Mouse (Mus musculus): Measurements from ENCODE around the gene Cacng8. TPM values are rescaled to one million over a fixed set of nuclear protein-coding genes. Genes with fewer than 3 reads are reported as not detected.
A peak's percentile ranks its signal among the peaks of the same experiment; 100 is the strongest.

Cacng8 gene
- polyA plus RNA-seq, 1 experiment from 2014 or later: 17.3 TPM

GRCm38 (mm10) chr7:3437941-3438340 lies 47.5 kb downstream of the Cacng8 start:
- no peak for ATAC-seq
- no peak overlapping the region for H3K9ac ChIP-seq (ENCODE audit: low read depth, low read length)
- no peak overlapping the region for H3K27ac ChIP-seq (ENCODE audit: low read length)
- no peaks in the 10 kb centered on the region for H3K9me3 ChIP-seq (replicated peaks; ENCODE audit: control insufficient read depth, low read length, poor library complexity, severe bottlenecking)
- WGBS: 46% methylated on average over 5 of the region's 5 CpGs
- H3K4me2 ChIP-seq (ENCODE audit: low read length): no peak overlapping the region
- no peaks in the 10 kb centered on the region for H3K36me3 ChIP-seq (ENCODE audit: control insufficient read depth, insufficient read depth, low read length)
- no peaks in the 10 kb centered on the region for H3K27me3 ChIP-seq (ENCODE audit: control insufficient read depth, insufficient read depth, low read depth, low read length)
- no peak overlapping the region for H3K4me3 ChIP-seq (ENCODE audit: low read depth, low read length)
- no peaks in the 10 kb centered on the region; the same call in 1 of the 2 replicates for H3K4me1 ChIP-seq (ENCODE audit: control insufficient read depth, insufficient read depth, low read length)

- ATAC-seq: no peak
- Histone ChIP-seq H3K27ac (ENCODE audit: low read length) (no peak overlapping the region), H3K4me3 (ENCODE audit: low read depth, low read length) (no peak overlapping the region), H3K4me2 (ENCODE audit: low read length) (no peak overlapping the region), H3K9me3 (replicated peaks; ENCODE audit: control insufficient read depth, low read length, poor library complexity, severe bottlenecking) (no peaks in the 10 kb centered on the region), H3K36me3 (ENCODE audit: control insufficient read depth, insufficient read depth, low read length) (no peaks in the 10 kb centered on the region), H3K27me3 (ENCODE audit: control insufficient read depth, insufficient read depth, low read depth, low read length) (no peaks in the 10 kb centered on the region), H3K9ac (ENCODE audit: low read depth, low read length) (no peak overlapping the region), H3K4me1 (ENCODE audit: control insufficient read depth, insufficient read depth, low read length) (no peaks in the 10 kb centered on the region; the same call in 1 of the 2 replicates)
- 88% methylated on average over 11 of the region's 11 CpGs for WGBS
Measured at GRCm38 (mm10) chr7:3439984-3440383, 49.5 kb downstream of the Cacng8 start.

- H3K27ac ChIP-seq (ENCODE audit: low read length): no peak overlapping the region
Measured at GRCm38 (mm10) chr7:3440526-3440925, 50.0 kb downstream of the Cacng8 start.

GRCm38 (mm10) chr7:3442476-3443062 lies 52.1 kb downstream of the Cacng8 start:
- WGBS: 84% methylated on average over 10 of the region's 10 CpGs
- no peak for ATAC-seq
- H3K27me3 ChIP-seq (ENCODE audit: control insufficient read depth, insufficient read depth, low read depth, low read length): no peaks in the 10 kb centered on the region
- no peak overlapping the region for H3K4me3 ChIP-seq (ENCODE audit: low read depth, low read length)
- no peak overlapping the region for H3K27ac ChIP-seq (ENCODE audit: low read length)
- no peaks in the 10 kb centered on the region; the same call in 1 of the 2 replicates for H3K4me1 ChIP-seq (ENCODE audit: control insufficient read depth, insufficient read depth, low read length)
- no peaks in the 10 kb centered on the region for H3K36me3 ChIP-seq (ENCODE audit: control insufficient read depth, insufficient read depth, low read length)
- no peaks in the 10 kb centered on the region for H3K9me3 ChIP-seq (replicated peaks; ENCODE audit: control insufficient read depth, low read length, poor library complexity, severe bottlenecking)
- H3K9ac ChIP-seq (ENCODE audit: low read depth, low read length): no peak overlapping the region
- no peak overlapping the region for H3K4me2 ChIP-seq (ENCODE audit: low read length)

More at GRCm38 (mm10) chr7:3440526-3440925, 50.0 kb downstream of the Cacng8 start:
- ATAC-seq: no peak
- Histone ChIP-seq H3K27me3 (ENCODE audit: control insufficient read depth, insufficient read depth, low read depth, low read length) (no peaks in the 10 kb centered on the region), H3K9ac (ENCODE audit: low read depth, low read length) (no peak overlapping the region), H3K9me3 (replicated peaks; ENCODE audit: control insufficient read depth, low read length, poor library complexity, severe bottlenecking) (no peaks in the 10 kb centered on the region), H3K4me2 (ENCODE audit: low read length) (no peak overlapping the region), H3K4me1 (ENCODE audit: control insufficient read depth, insufficient read depth, low read length) (no peaks in the 10 kb centered on the region; the same call in 1 of the 2 replicates), H3K36me3 (ENCODE audit: control insufficient read depth, insufficient read depth, low read length) (no peaks in the 10 kb centered on the region), H3K4me3 (ENCODE audit: low read depth, low read length) (no peak overlapping the region)
- 52% methylated on average over 8 of the region's 8 CpGs for WGBS

GRCm38 (mm10) chr7:3444678-3445077 lies 54.2 kb downstream of the Cacng8 start:
- Histone ChIP-seq H3K4me2 (ENCODE audit: low read length) (no peak overlapping the region), H3K27me3 (ENCODE audit: control insufficient read depth, insufficient read depth, low read depth, low read length) (no peaks in the 10 kb centered on the region), H3K4me3 (ENCODE audit: low read depth, low read length) (no peak overlapping the region), H3K27ac (ENCODE audit: low read length) (no peak overlapping the region), H3K4me1 (ENCODE audit: control insufficient read depth, insufficient read depth, low read length) (no peaks in the 10 kb centered on the region), H3K36me3 (ENCODE audit: control insufficient read depth, insufficient read depth, low read length) (no peaks in the 10 kb centered on the region), H3K9me3 (replicated peaks; ENCODE audit: control insufficient read depth, low read length, poor library complexity, severe bottlenecking) (no peaks in the 10 kb centered on the region), H3K9ac (ENCODE audit: low read depth, low read length) (no peak overlapping the region)
- 86% methylated on average over 3 of the region's 3 CpGs for WGBS
- no peak for ATAC-seq

- Histone ChIP-seq H3K4me2 (ENCODE audit: low read length) (no peak overlapping the region), H3K9ac (ENCODE audit: low read depth, low read length) (no peak overlapping the region)
- 86% methylated on average over 3 of the region's 3 CpGs for WGBS
Measured at GRCm38 (mm10) chr7:3446584-3446983, 56.1 kb downstream of the Cacng8 start.

GRCm38 (mm10) chr7:3447026-3447425 lies 56.5 kb downstream of the Cacng8 start:
- no peak overlapping the region for H3K27ac ChIP-seq (ENCODE audit: low read length)
- no peak overlapping the region for H3K9ac ChIP-seq (ENCODE audit: low read depth, low read length)
- no peaks in the 10 kb centered on the region for H3K4me1 ChIP-seq (ENCODE audit: control insufficient read depth, insufficient read depth, low read length)
- no peak overlapping the region for H3K4me3 ChIP-seq (ENCODE audit: low read depth, low read length)
- no peaks in the 10 kb centered on the region for H3K9me3 ChIP-seq (replicated peaks; ENCODE audit: control insufficient read depth, low read length, poor library complexity, severe bottlenecking)
- H3K27me3 ChIP-seq (ENCODE audit: control insufficient read depth, insufficient read depth, low read depth, low read length): no peaks in the 10 kb centered on the region
- 75% methylated on average over 4 of the region's 4 CpGs for WGBS
- no peak overlapping the region for H3K4me2 ChIP-seq (ENCODE audit: low read length)
- H3K36me3 ChIP-seq (ENCODE audit: control insufficient read depth, insufficient read depth, low read length): no peaks in the 10 kb centered on the region
- no peak for ATAC-seq

More at GRCm38 (mm10) chr7:3446584-3446983, 56.1 kb downstream of the Cacng8 start:
- Histone ChIP-seq H3K4me1 (ENCODE audit: control insufficient read depth, insufficient read depth, low read length) (no peaks in the 10 kb centered on the region), H3K27ac (ENCODE audit: low read length) (no peak overlapping the region), H3K9me3 (replicated peaks; ENCODE audit: control insufficient read depth, low read length, poor library complexity, severe bottlenecking) (no peaks in the 10 kb centered on the region), H3K36me3 (ENCODE audit: control insufficient read depth, insufficient read depth, low read length) (no peaks in the 10 kb centered on the region), H3K27me3 (ENCODE audit: control insufficient read depth, insufficient read depth, low read depth, low read length) (no peaks in the 10 kb centered on the region), H3K4me3 (ENCODE audit: low read depth, low read length) (no peak overlapping the region)
- ATAC-seq: no peak

- peak; percentile 77 for ATAC-seq
- no peaks in the 10 kb centered on the region for H3K9me3 ChIP-seq (replicated peaks; ENCODE audit: control insufficient read depth, low read length, poor library complexity, severe bottlenecking)
- no peak overlapping the region for H3K9ac ChIP-seq (ENCODE audit: low read depth, low read length)
- 23% methylated on average over 15 of the region's 15 CpGs for WGBS
- no peaks in the 10 kb centered on the region for H3K36me3 ChIP-seq (ENCODE audit: control insufficient read depth, insufficient read depth, low read length)
- no peaks in the 10 kb centered on the region for H3K27me3 ChIP-seq (ENCODE audit: control insufficient read depth, insufficient read depth, low read depth, low read length)
- no peak overlapping the region for H3K4me2 ChIP-seq (ENCODE audit: low read length)
- no peak overlapping the region for H3K4me3 ChIP-seq (ENCODE audit: low read depth, low read length)
- H3K27ac ChIP-seq (ENCODE audit: low read length): no peak overlapping the region
- H3K4me1 ChIP-seq (ENCODE audit: control insufficient read depth, insufficient read depth, low read length): no peaks in the 10 kb centered on the region
Measured at GRCm38 (mm10) chr7:3448737-3449454, 58.4 kb downstream of the Cacng8 start.

- Histone ChIP-seq H3K4me2 (ENCODE audit: low read length) (no peak overlapping the region), H3K4me3 (ENCODE audit: low read depth, low read length) (no peak overlapping the region), H3K4me1 (ENCODE audit: control insufficient read depth, insufficient read depth, low read length) (no peaks in the 10 kb centered on the region), H3K27me3 (ENCODE audit: control insufficient read depth, insufficient read depth, low read depth, low read length) (no peaks in the 10 kb centered on the region), H3K9ac (ENCODE audit: low read depth, low read length) (no peak overlapping the region), H3K9me3 (replicated peaks; ENCODE audit: control insufficient read depth, low read length, poor library complexity, severe bottlenecking) (no peaks in the 10 kb centered on the region), H3K27ac (ENCODE audit: low read length) (no peak overlapping the region), H3K36me3 (ENCODE audit: control insufficient read depth, insufficient read depth, low read length) (no peaks in the 10 kb centered on the region)
- 72% methylated on average over 5 of the region's 5 CpGs for WGBS
- no peak for ATAC-seq
Measured at GRCm38 (mm10) chr7:3450671-3451070, 60.2 kb downstream of the Cacng8 start.

Data from midbrain, embryonic 16.5 days (tissue).